Mouse (Mus musculus) frontal cortex, postnatal 25 days (tissue): ENCODE results near the gene Gm10147.
"Not testable (repeated sequence)": the region's sequence is repeated elsewhere in the genome, so short reads cannot be mapped to it uniquely, and the experiment has no call there.

Experiments
- DNase-seq, 2 experiments: peaks; one replicate each; pipeline ENCODE4 v3.0.0; 2022; ENCODE audit warnings: low spot score in 2 of 2

Gene Gm10147

DNA sequence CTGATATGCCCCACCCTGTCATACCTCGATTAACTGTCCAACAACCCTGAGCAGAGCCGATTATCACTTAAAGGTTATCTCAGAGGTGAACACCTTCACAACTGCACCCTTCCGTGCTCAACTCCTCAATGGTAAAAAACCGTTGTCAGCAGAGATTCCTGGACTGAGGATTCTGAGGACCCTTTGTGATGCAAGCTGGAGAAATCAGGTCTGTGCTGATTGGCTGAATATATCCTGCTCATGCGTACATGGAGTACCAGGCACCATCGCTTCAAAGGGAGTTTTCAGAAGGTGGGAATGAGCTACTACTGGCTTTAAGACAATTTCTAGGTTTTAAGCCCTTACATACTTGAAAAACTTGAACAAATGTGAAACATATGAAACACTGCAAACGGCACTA, at the start of gene Gm10147:
Gene Gm10147 (minus strand): TSS at position 101 of the 400 bp plus-strand sequence.
- DNase-seq, result not testable (repeated sequence)
